Mouse (Mus musculus): ENCODE data around the gene Fgd5. TPM values are rescaled to one million over a fixed set of nuclear protein-coding genes. Genes with fewer than 3 reads are reported as not detected.

Fgd5 gene
- polyA plus RNA-seq, 1 experiment: 5.0 TPM

GRCm38 (mm10) chr6:92004137-92004805 lies 25.6 kb downstream of the Fgd5 start:
- DNase-seq (ENCODE audit: extremely low spot score in 1 of 2, low spot score in 1 of 2): no peak

- DNase-seq (ENCODE audit: extremely low spot score in 1 of 2, low spot score in 1 of 2): no peak
These were observed 26.1 kb downstream of the Fgd5 start for GRCm38 (mm10) chr6:92004806-92005205.

- no peak for DNase-seq (ENCODE audit: extremely low spot score in 1 of 2, low spot score in 1 of 2)
These were observed 32.2 kb downstream of the Fgd5 start for GRCm38 (mm10) chr6:92010895-92011294.

- DNase-seq (ENCODE audit: extremely low spot score in 1 of 2, low spot score in 1 of 2): no peak
These were observed 33.7 kb downstream of the Fgd5 start for GRCm38 (mm10) chr6:92012413-92012812.

- no peak for DNase-seq (ENCODE audit: extremely low spot score in 1 of 2, low spot score in 1 of 2)
These were observed 34.4 kb downstream of the Fgd5 start for GRCm38 (mm10) chr6:92013035-92013434.

GRCm38 (mm10) chr6:92013620-92014019 lies 34.9 kb downstream of the Fgd5 start:
- no peak for DNase-seq (ENCODE audit: extremely low spot score in 1 of 2, low spot score in 1 of 2)

- no peak for DNase-seq (ENCODE audit: extremely low spot score in 1 of 2, low spot score in 1 of 2)
These were observed 36.3 kb downstream of the Fgd5 start for GRCm38 (mm10) chr6:92014936-92015335.

- no peak for DNase-seq (ENCODE audit: extremely low spot score in 1 of 2, low spot score in 1 of 2)
These were observed 37.2 kb downstream of the Fgd5 start for GRCm38 (mm10) chr6:92015848-92016247.

- DNase-seq (ENCODE audit: extremely low spot score in 1 of 2, low spot score in 1 of 2): no peak
These were observed 38.1 kb downstream of the Fgd5 start for GRCm38 (mm10) chr6:92016738-92017137.

- no peak for DNase-seq (ENCODE audit: extremely low spot score in 1 of 2, low spot score in 1 of 2)
These were observed 39.7 kb downstream of the Fgd5 start for GRCm38 (mm10) chr6:92018421-92018820.

GRCm38 (mm10) chr6:92021061-92021460 lies 42.4 kb downstream of the Fgd5 start:
- no peak for DNase-seq (ENCODE audit: extremely low spot score in 1 of 2, low spot score in 1 of 2)

GRCm38 (mm10) chr6:92021506-92021905 lies 42.8 kb downstream of the Fgd5 start:
- no peak for DNase-seq (ENCODE audit: extremely low spot score in 1 of 2, low spot score in 1 of 2)

- no peak for DNase-seq (ENCODE audit: extremely low spot score in 1 of 2, low spot score in 1 of 2)
These were observed 46.6 kb downstream of the Fgd5 start for GRCm38 (mm10) chr6:92025252-92025651.

GRCm38 (mm10) chr6:92027379-92027778 lies 48.7 kb downstream of the Fgd5 start:
- DNase-seq (ENCODE audit: extremely low spot score in 1 of 2, low spot score in 1 of 2): no peak

- no peak for DNase-seq (ENCODE audit: extremely low spot score in 1 of 2, low spot score in 1 of 2)
These were observed 52.0 kb downstream of the Fgd5 start for GRCm38 (mm10) chr6:92030646-92031045.

- no peak for DNase-seq (ENCODE audit: extremely low spot score in 1 of 2, low spot score in 1 of 2)
These were observed 56.0 kb downstream of the Fgd5 start for GRCm38 (mm10) chr6:92034713-92035112.

GRCm38 (mm10) chr6:92036372-92036771 lies 57.7 kb downstream of the Fgd5 start:
- no peak for DNase-seq (ENCODE audit: extremely low spot score in 1 of 2, low spot score in 1 of 2)

GRCm38 (mm10) chr6:92038158-92038557 lies 59.5 kb downstream of the Fgd5 start:
- no peak for DNase-seq (ENCODE audit: extremely low spot score in 1 of 2, low spot score in 1 of 2)

- no peak for DNase-seq (ENCODE audit: extremely low spot score in 1 of 2, low spot score in 1 of 2)
These were observed 62.6 kb downstream of the Fgd5 start for GRCm38 (mm10) chr6:92041271-92041670.

- DNase-seq (ENCODE audit: extremely low spot score in 1 of 2, low spot score in 1 of 2): peak in 1 of 2 experiments; percentile 51
These were observed 63.4 kb downstream of the Fgd5 start for GRCm38 (mm10) chr6:92042055-92042454.

GRCm38 (mm10) chr6:92042850-92043249 lies 64.2 kb downstream of the Fgd5 start:
- DNase-seq (ENCODE audit: extremely low spot score in 1 of 2, low spot score in 1 of 2): no peak

GRCm38 (mm10) chr6:92057768-92058167 lies 79.1 kb downstream of the Fgd5 start:
- no peak for DNase-seq (ENCODE audit: extremely low spot score in 1 of 2, low spot score in 1 of 2)

GRCm38 (mm10) chr6:92061725-92062124 lies 83.0 kb downstream of the Fgd5 start:
- no peak for DNase-seq (ENCODE audit: extremely low spot score in 1 of 2, low spot score in 1 of 2)

All from frontal cortex, adult 2 months (tissue).